Mouse (Mus musculus): Measurements from ENCODE around the gene C1qtnf1.
A peak's percentile ranks its signal among the peaks of the same experiment; 100 is the strongest.

DNA sequence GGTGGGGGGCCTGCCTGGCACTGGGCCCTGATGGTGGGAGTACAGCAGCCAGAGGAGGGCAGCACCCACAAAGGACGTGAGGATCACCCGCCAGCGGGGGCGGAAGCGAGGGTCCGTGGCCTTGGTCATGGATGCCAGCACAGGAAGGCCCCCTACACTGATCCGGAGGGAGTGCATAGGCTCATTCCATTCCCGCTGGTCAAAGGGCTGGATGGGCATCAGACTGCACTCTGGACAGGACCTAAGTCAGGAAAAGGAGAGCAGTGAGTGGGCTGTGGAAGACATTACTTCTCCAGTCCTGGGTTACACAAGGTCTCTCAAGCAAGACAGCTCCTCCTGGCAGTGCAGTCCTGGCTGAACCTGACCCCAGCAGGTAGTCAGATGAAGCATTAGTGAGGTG lies 16.7 kb upstream of the C1qtnf1 start:
- TF ChIP-seq EP300 (IDR thresholded peaks at IDR 0.05; ENCODE audit: low read depth) (no peak), CTCF (IDR thresholded peaks at IDR 0.05; ENCODE audit: low read depth) (0 out of 2 replicates have a peak, but pooled peaks have one; percentile 1)

Data from liver, embryonic 14.5 days (tissue).